Mouse (Mus musculus) urinary bladder, adult 18-20 months (tissue): ENCODE data around the gene Stat3.

ENCODE experiments used
- DNase-seq, 2 experiments: peaks; one replicate each; pipeline ENCODE4 v3.0.0; 2022; ENCODE audit warnings: low spot score in 2 of 2, mixed read lengths in 2 of 2

The Stat3 gene

DNA sequence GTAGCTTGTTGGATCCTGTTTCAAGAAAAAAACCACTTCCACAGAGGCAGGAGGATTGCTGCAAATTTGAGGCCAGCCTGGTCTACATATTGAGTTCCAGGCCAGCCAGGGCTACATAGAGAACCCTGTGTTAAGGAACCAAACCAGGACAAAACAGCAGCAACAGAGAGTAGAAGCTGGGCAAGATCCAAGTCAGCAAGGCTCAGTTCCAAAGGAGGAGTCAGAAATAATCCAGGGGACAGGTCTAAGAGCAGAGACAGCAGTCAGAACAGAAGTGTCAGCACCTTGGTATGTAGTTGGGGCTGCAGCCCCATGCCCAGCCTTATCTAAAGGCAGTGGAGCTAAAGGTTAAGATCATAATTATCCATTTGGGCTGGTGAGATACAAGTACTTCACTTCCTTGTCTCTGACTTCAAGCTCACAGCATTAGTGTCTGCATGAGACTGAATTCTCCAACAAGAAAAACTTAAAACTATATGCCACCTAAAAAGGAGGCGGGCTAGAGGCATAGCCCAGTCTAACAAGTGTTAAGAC is 14.9 kb downstream of the Stat3 start:
- DNase-seq: no peak

GRCm38 (mm10) chr11:100920887-100921624 is 18.3 kb downstream of the Stat3 start:
- DNase-seq: no peak

DNA sequence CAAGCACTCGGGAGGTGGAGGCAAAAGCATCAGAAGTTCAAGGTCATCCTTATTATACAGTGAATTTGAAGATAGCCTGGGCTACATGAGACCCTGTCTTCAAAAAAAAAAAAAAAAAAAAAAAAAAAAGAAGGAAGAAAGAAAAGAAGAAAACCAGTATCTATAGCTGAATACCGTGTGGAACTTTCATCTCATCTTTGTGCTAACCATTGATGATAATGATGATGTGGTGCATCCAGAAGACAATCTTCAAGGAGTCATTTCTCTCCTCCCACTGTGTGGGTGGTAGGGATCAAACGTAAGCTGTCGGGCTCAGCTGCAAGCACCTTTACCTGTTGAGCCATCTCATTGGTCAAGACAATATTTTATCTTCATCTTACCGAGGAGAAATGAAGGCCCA is 21.3 kb downstream of the Stat3 start:
- DNase-seq: no peak

GRCm38 (mm10) chr11:100916432-100916971 is 22.8 kb downstream of the Stat3 start:
- no peak for DNase-seq

- DNase-seq: no peak
These were observed 24.3 kb downstream of the Stat3 start for GRCm38 (mm10) chr11:100915063-100915462.

GRCm38 (mm10) chr11:100914415-100914814 is 24.9 kb downstream of the Stat3 start:
- no peak for DNase-seq

- DNase-seq: peak in 1 of 2 experiments; percentile 30
These were observed 26.8 kb downstream of the Stat3 start for GRCm38 (mm10) chr11:100912401-100913155.

DNA sequence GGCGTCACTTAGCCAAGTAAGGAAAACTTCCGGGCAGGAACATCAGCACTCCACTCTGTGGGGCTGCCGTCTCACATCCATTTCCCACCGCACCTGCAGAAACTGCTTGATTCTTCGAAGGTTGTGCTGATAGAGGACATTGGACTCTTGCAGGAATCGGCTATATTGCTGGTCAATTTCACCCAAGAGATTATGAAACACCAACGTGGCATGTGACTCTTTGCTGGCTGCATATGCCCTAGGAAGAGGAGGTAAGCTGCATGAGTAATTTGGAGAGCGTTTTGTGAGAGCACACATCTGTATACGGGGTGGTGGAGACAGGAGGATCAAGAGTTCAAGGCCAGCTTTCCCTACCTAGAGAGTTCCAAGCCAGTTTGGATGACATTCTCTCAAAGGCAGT is 30.8 kb downstream of the Stat3 start:
- DNase-seq: no peak

- no peak for DNase-seq
These were observed 31.2 kb downstream of the Stat3 start for GRCm38 (mm10) chr11:100908112-100908511.

- no peak for DNase-seq
These were observed 32.5 kb downstream of the Stat3 start for GRCm38 (mm10) chr11:100906885-100907284.

GRCm38 (mm10) chr11:100905929-100906328 is 33.4 kb downstream of the Stat3 start:
- DNase-seq: no peak

- DNase-seq: no peak
These were observed 34.6 kb downstream of the Stat3 start for GRCm38 (mm10) chr11:100904580-100905351.

DNA sequence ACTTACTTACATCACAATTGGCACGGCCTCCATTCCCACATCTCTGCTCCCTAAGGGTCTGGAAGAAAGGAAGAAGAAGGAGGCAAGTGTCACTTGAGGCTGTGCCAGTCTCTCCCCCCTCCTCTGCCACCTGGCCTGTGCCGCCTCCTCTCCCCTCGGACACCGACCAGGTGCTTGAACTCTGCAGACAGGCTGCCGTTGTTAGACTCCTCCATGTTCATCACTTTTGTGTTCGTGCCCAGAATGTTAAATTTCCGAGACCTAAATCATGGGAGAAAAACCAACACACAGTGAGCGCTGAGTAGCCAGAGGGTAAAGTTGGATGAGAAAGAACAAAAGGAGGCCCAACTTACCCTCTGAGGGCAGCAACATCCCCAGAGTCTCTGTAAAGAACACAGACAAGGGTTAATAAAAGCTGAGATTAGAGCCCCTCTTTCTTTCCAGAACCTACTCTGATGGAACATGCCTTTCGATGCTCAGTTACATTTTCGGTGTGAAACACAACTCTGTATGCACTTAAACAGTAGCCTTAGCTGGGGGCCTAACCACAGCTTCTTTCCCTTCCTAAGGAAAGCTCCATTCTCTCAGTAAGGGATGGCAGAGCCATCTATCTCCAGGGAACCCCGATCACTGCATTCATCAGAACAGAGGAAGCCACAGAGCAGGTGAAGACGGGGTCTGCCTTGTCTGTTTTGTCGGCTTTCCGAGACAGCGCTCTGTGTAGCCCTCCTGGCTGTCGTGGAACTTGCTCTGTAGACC is 40.7 kb downstream of the Stat3 start:
- no peak for DNase-seq

DNA sequence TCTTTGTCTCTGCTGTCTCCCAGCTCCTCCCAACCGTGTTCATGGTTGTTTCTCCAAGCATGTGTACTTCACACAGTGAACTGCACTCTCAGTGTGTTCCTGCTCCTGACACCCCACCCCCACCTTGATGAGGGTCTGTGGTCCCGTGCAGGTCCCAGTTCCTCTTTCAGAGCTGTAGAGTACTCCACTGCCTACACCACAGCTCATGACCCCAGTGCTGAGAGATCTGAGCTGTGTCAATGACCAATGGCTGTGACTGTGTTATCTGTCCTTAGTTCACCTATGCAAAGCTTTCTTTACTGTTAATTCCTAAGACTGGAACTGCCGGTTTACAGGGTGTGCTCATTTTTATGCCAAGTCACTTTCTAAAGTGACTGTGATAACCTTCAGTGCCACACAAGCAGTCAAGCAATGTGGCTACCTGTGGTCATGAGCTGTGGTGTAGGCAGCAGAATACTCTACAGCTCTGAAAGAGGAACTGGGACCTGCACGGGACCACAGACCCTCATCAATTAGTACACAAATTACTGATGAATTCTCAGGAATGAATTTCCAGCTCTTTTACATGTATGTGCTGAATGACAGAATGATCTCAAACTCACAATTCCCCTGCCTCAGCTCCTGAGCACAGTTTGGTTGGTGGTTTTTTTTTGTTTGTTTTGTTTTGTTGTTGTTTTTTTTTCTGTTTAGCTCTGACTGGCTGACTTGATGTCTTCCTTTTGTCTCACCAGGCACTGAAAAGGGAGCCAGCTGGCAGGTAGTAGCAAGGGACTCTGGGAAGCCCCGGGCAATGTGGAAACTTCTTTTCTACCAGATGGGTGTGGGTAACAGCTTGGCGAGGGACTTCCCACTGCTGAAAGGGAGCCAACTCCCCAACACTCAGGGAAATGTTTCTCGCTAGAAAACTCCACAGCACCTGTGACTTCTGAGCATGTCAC is 41.8 kb downstream of the Stat3 start:
- DNase-seq: no peak

GRCm38 (mm10) chr11:100896078-100896477 is 43.3 kb downstream of the Stat3 start:
- DNase-seq: no peak

GRCm38 (mm10) chr11:100894146-100894918 is 45.0 kb downstream of the Stat3 start:
- DNase-seq: no peak

DNA sequence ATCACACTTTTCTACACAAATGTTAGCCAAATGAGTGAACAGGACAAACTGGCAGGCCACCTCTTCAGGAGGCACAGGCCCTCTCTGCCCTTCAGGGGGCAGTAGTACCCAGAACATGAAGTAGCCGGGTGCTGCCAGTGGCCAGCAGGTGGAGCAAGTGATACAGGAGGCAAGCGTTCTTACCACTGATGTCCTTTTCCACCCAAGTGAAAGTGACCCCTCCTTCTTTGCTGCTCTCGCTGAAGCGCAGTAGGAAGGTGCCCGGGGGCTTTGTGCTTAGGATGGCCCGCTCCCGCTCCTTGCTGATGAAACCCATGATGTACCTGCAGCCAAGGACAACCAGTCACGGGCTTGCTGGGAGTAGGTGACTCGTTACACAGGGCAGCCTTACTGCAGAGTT is 45.9 kb downstream of the Stat3 start:
- peak; percentile 71 to 85 for DNase-seq

- DNase-seq: no peak
These were observed 46.9 kb downstream of the Stat3 start for GRCm38 (mm10) chr11:100892435-100892834.
